Mouse (Mus musculus): ENCODE measurements around the gene Sorl1. TPM values are rescaled to one million over a fixed set of nuclear protein-coding genes. Genes with fewer than 3 reads are reported as not detected.

Sorl1 gene
- polyA plus RNA-seq, 1 experiment from 2014 or later: 5.4 TPM

DNA sequence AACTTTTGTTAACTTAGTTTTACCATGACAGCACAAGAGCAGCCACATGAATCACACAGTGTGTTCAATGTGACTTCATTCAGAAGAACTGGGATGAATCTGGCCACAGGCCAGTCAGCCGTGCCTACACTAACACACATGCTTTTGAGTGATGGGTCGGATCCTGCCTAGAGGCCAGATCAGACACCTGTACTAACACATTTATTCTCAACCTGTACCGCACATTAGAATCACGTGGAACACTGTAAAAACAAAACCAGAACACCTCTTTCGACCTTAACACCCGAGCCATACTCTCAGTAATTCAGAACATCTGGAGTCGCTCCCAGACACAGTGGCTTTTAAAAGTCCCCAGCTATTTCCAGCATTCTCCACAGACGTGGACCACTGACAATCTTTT, 119.0 kb downstream of the Sorl1 start:
- peaks cover 20% of the 10 kb centered on the region for H3K4me1 ChIP-seq
- H3K4me3 ChIP-seq: no peak overlapping the region
- 10% methylated on average over 8 of the region's 8 CpGs for WGBS
- H3K9ac ChIP-seq: no peak overlapping the region
- no peak overlapping the region for H3K27ac ChIP-seq
- no peaks in the 10 kb centered on the region for H3K9me3 ChIP-seq
- H3K36me3 ChIP-seq: 0 out of 2 replicates have a peak, but pooled peaks cover 7% of the 10 kb centered on the region
- H3K4me2 ChIP-seq (replicated peaks): peak overlapping the region; percentile 27; the same call in 1 of the 2 replicates
- H3K27me3 ChIP-seq: 0 out of 2 replicates have a peak, but pooled peaks cover 5% of the 10 kb centered on the region
- peak; percentile 78 for ATAC-seq (ENCODE audit: low FRiP score, low read depth)

DNA sequence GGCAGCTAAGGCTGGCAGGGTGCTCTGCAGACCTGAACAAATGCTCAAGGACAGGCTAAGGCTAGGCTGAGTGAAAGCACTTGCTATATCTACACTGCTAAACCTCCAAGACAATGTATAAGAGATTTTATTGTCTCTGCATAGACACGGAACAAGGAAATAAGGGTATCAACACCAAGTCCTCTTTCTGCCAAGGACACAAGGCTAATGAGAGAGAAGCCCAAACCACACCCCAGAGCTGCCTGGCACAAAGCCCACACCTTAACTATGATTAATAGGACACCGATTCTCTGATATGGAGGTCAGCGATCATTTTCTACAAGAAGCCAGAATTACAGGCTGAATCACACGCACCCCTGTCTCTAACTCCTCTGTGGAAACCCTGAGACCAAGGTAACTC, 120.0 kb downstream of the Sorl1 start:
- ATAC-seq (ENCODE audit: low FRiP score, low read depth): no peak
- WGBS: 85% methylated on average over 4 of the region's 4 CpGs

DNA sequence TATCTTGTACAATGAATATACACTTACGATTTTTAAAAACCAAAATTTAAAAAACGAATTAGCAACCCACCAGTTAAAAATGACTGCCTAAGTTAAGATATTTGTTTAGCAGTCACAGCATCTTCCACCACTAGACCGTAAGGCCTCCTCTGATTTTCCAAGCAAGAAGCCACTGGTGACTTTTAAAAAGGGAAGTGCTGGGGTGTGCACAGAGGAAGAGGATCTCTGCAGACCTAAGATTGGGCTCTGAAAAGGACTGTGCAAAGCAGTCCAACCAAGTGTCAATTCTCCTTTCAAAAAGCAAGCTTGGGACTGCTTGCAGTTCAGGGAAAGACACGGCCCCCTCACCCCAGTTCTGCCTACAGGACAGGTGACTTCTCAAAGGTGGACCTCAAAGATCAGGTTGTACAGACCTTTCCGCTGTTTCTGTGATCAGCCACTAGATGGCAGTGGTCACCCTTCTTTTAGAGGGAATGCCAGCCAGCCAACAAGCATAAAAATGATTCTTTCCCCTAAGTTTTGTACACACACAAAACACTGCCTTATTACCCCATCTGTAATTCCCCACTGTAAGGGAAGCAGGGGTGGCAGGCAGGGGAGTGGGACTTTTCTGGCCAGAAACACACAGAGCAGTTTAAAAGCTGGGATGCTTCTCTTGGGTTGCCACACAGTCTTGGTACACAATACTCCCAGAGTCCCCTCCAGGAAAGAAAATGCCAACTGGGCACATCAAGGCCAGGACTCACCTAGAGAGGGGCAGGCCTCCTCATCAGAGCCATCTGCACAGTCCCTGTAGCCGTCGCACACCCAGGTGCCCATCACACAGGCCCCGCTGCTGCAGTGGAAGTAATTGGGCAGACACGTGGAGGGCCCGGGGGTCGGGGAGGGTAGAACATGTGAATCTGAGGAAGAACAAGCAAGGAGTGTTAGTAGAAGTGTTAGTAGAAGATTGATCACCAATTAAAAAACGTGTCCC, 124.3 kb downstream of the Sorl1 start:
- H3K4me2 ChIP-seq (replicated peaks): no peak overlapping the region
- H3K4me1 ChIP-seq: peaks cover 14% of the 10 kb centered on the region
- H3K4me3 ChIP-seq: no peak overlapping the region
- no peak overlapping the region for H3K9ac ChIP-seq
- 0 out of 2 replicates have a peak, but pooled peaks cover 7% of the 10 kb centered on the region for H3K36me3 ChIP-seq
- 59% methylated on average over 12 of the region's 12 CpGs for WGBS
- 0 out of 2 replicates have a peak, but pooled peaks cover 5% of the 10 kb centered on the region for H3K27me3 ChIP-seq
- H3K9me3 ChIP-seq: no peaks in the 10 kb centered on the region
- no peak overlapping the region for H3K27ac ChIP-seq
- ATAC-seq (ENCODE audit: low FRiP score, low read depth): 0 out of 2 replicates have a peak, but pooled peaks have one; percentile 24

More for the DNA sequence above, 120.0 kb downstream of the Sorl1 start:
- no peaks in the 10 kb centered on the region for H3K9me3 ChIP-seq
- H3K4me2 ChIP-seq (replicated peaks): no peak overlapping the region
- H3K4me3 ChIP-seq: no peak overlapping the region
- peaks cover 23% of the 10 kb centered on the region for H3K4me1 ChIP-seq
- H3K27me3 ChIP-seq: 0 out of 2 replicates have a peak, but pooled peaks cover 5% of the 10 kb centered on the region
- H3K27ac ChIP-seq: no peak overlapping the region
- H3K36me3 ChIP-seq: 0 out of 2 replicates have a peak, but pooled peaks cover 7% of the 10 kb centered on the region
- H3K9ac ChIP-seq: no peak overlapping the region

DNA sequence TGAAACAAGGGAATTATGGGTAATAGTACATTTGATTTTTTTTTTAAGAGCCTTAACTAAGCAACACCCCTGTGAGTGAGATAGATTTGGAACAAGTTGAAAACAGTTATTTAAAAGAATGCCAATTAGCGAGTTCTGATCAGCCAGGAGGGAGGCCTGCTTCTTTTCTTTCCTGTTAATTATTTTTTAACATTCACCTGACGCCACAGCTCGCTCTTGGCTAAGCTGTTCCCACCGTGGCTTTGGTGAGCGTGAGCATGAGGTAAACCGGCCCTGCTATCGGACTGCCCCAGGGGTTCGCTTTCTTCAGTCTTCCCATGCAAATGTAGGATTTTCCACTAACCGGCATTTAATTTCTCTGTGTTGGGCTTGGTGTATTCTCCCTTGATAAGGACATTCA, 128.8 kb downstream of the Sorl1 start:
- Histone ChIP-seq H3K9ac (no peak overlapping the region), H3K9me3 (no peaks in the 10 kb centered on the region), H3K4me3 (no peak overlapping the region), H3K4me2 (replicated peaks) (no peak overlapping the region), H3K36me3 (0 out of 2 replicates have a peak, but pooled peaks cover 4% of the 10 kb centered on the region), H3K27ac (no peak overlapping the region), H3K4me1 (peaks cover 7% of the 10 kb centered on the region; the same call in 1 of the 2 replicates), H3K27me3 (no peaks in the 10 kb centered on the region)
- no peak for ATAC-seq (ENCODE audit: low FRiP score, low read depth)
- 76% methylated on average over 9 of the region's 9 CpGs for WGBS

DNA sequence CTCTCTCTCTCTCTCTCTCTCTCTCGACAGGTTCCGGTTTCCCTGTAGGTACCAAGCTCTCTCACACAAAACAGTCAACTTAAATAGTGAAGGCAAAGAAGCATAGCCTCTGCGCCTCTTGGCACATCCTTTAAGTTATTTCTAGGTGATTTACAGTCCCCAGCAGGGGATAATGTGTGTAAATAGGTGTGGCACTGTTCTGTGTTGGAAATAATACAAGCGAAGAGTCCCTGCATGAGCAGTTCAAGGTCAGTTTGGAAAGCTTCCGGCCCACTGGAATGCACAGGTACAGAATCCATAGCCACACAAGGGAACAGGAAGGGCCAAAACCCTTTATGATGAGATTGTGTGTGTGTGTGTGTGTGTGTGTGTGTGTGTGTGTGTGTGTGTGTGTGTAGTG, 130.3 kb downstream of the Sorl1 start:
- ATAC-seq (ENCODE audit: low FRiP score, low read depth): no peak
- no peak overlapping the region for H3K4me3 ChIP-seq
- WGBS: 89% methylated on average over 5 of the region's 5 CpGs

DNA sequence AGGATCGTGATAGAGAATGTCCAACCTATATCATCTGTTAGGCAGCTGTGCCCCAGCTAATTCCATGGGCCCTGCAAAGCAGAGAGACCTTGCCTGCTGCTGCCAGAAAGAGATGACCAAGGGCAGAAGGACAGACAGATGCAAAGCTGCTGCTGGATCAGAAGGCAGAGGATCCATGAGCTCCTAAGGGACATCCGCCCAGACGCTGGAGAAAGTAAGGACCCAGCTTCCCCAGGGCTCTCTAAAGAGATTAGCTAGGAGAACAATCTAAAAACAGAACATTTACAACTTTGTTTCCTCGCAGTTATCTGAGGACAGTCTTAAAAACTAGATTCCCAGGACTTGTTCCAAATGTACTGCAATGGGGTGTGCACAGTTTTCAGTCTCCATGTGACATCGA, 131.3 kb downstream of the Sorl1 start:
- Histone ChIP-seq H3K4me2 (replicated peaks) (no peak overlapping the region), H3K4me3 (no peak overlapping the region), H3K9ac (no peak overlapping the region), H3K27me3 (no peaks in the 10 kb centered on the region), H3K4me1 (0 out of 2 replicates have a peak, but pooled peaks cover 2% of the 10 kb centered on the region), H3K9me3 (no peaks in the 10 kb centered on the region), H3K27ac (no peak overlapping the region), H3K36me3 (0 out of 2 replicates have a peak, but pooled peaks cover 4% of the 10 kb centered on the region)
- 86% methylated on average over 5 of the region's 5 CpGs for WGBS
- no peak for ATAC-seq (ENCODE audit: low FRiP score, low read depth)

More for the DNA sequence above, 130.3 kb downstream of the Sorl1 start:
- H3K4me2 ChIP-seq (replicated peaks): no peak overlapping the region
- no peaks in the 10 kb centered on the region for H3K9me3 ChIP-seq
- H3K4me1 ChIP-seq: 0 out of 2 replicates have a peak, but pooled peaks cover 2% of the 10 kb centered on the region
- H3K9ac ChIP-seq: no peak overlapping the region
- 0 out of 2 replicates have a peak, but pooled peaks cover 4% of the 10 kb centered on the region for H3K36me3 ChIP-seq
- H3K27me3 ChIP-seq: no peaks in the 10 kb centered on the region
- H3K27ac ChIP-seq: no peak overlapping the region

DNA sequence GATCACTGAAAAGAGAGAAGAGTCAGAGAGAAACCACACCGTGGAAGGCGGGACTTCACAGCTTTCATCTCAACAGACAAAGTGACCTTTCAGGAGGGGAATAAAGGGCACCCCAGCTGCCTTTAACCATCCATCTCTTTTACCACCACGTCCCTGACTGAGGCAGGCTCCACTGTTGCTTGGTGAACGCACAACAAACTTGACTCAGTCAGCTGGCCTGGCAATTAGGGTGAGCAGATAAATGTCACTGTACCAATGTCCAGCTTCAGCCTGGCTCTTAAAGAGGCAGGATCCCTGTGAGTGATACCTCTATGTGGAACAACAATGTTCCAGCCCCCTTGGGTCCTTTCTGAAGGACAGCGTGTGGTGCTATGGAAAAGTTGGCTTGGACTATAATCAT, 138.5 kb downstream of the Sorl1 start:
- Histone ChIP-seq H3K27me3 (no peaks in the 10 kb centered on the region), H3K36me3 (peaks cover 19% of the 10 kb centered on the region), H3K27ac (no peak overlapping the region), H3K9me3 (no peaks in the 10 kb centered on the region), H3K4me2 (replicated peaks) (no peak overlapping the region), H3K4me1 (peaks cover 16% of the 10 kb centered on the region), H3K4me3 (no peak overlapping the region), H3K9ac (no peak overlapping the region)
- no peak for ATAC-seq (ENCODE audit: low FRiP score, low read depth)
- 60% methylated on average over 5 of the region's 5 CpGs for WGBS

DNA sequence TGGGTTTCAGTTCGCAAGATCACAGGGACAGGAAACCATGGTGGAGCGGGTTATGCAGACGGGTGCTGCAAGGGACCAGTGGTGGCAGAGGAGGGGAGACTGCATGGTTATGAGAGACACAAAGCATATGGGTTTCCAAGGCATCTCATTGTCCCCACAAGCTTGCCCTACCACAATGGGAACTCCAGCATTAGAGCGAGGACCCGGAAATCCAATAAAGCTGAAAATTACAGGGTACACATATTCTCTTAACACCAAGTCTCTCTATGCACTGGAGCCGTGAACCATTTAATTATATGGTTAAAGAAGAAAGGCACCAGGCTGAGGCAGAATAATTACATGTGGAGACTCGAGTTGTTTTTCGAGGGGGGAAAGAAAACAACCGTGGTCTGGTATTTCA, 139.0 kb downstream of the Sorl1 start:
- no peak overlapping the region for H3K4me3 ChIP-seq
- H3K9me3 ChIP-seq: no peaks in the 10 kb centered on the region
- ATAC-seq (ENCODE audit: low FRiP score, low read depth): no peak
- no peak overlapping the region for H3K9ac ChIP-seq
- no peak overlapping the region for H3K27ac ChIP-seq
- no peak overlapping the region for H3K4me2 ChIP-seq (replicated peaks)
- H3K36me3 ChIP-seq: peaks cover 19% of the 10 kb centered on the region
- H3K27me3 ChIP-seq: no peaks in the 10 kb centered on the region
- H3K4me1 ChIP-seq: peaks cover 16% of the 10 kb centered on the region
- WGBS: 59% methylated on average over 9 of the region's 9 CpGs

DNA sequence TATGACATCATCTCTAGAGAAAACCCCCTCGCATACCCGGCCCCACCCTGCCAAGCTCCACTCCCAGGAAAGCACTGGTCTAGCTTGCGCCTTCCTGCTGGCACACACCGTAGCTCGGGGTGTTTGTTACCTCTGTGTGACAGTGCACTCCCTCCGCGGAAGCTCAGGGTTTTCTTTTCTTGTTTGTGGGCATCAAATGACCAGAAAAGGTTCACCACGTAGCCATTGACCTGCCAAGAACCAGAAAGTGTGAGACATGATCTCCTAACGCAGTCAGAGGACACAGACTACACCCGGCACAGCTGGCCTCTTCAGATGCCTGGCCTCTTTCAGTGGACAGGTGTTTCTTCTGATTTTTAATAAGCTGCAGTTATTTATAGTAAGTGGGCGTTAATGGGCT, 139.8 kb downstream of the Sorl1 start:
- H3K27me3 ChIP-seq: no peaks in the 10 kb centered on the region
- no peak for ATAC-seq (ENCODE audit: low FRiP score, low read depth)
- no peak overlapping the region for H3K9ac ChIP-seq
- 77% methylated on average over 11 of the region's 11 CpGs for WGBS
- peaks cover 16% of the 10 kb centered on the region for H3K4me1 ChIP-seq
- H3K4me2 ChIP-seq (replicated peaks): no peak overlapping the region
- no peak overlapping the region for H3K27ac ChIP-seq
- H3K4me3 ChIP-seq: no peak overlapping the region
- H3K36me3 ChIP-seq: peaks cover 19% of the 10 kb centered on the region
- no peaks in the 10 kb centered on the region for H3K9me3 ChIP-seq

DNA sequence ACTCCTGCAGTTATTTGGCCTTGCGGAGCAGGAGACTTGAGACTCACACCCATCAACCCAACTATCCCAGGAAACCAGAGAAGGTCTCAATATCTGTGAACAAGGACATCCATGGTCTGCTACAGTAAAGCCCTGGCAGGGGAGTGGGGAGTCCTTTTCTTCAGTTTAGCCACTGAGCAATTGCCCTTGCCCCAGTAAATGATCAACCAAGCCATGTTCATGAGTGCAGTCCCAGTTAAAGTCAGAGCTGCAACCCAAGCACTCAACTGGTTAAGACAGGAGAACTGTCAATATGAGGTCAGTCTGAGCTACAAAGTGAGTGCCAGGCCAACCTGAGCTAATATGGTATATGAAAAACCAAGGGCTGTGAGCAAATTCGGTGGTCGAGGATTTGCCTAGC, 140.8 kb downstream of the Sorl1 start:
- Histone ChIP-seq H3K4me2 (replicated peaks) (no peak overlapping the region), H3K9ac (no peak overlapping the region), H3K4me3 (no peak overlapping the region), H3K27ac (no peak overlapping the region), H3K27me3 (no peaks in the 10 kb centered on the region), H3K4me1 (peaks cover 16% of the 10 kb centered on the region), H3K9me3 (no peaks in the 10 kb centered on the region), H3K36me3 (peaks cover 19% of the 10 kb centered on the region)
- WGBS: 95% methylated on average over 3 of the region's 3 CpGs
- ATAC-seq (ENCODE audit: low FRiP score, low read depth): no peak

DNA sequence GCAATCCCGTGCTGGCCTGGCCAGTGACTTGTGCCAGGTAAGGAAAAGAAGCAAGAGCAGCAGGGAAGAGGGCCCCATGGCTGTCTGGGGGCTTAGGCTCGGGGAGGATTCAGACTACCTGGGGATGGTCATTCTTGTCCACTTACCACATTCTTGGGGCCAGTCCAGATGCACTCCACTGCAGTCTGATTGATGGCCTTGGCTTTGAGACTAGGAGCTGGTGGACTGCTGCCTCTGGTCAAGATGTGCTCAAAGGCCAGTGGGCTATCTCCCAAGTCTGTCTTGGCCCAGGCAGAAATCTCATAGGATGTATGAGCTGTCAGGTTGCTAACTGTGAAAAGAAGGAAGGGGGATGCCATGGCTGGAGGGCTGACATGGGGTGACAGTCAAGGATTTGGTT, 141.3 kb downstream of the Sorl1 start:
- WGBS: 75% methylated on average over 2 of the region's 2 CpGs
- H3K9ac ChIP-seq: no peak overlapping the region
- no peak overlapping the region for H3K27ac ChIP-seq
- H3K27me3 ChIP-seq: no peaks in the 10 kb centered on the region
- H3K4me3 ChIP-seq: no peak overlapping the region
- 0 out of 2 replicates have a peak, but pooled peaks cover 1% of the 10 kb centered on the region for H3K9me3 ChIP-seq
- no peak for ATAC-seq (ENCODE audit: low FRiP score, low read depth)
- peaks cover 23% of the 10 kb centered on the region for H3K36me3 ChIP-seq
- peaks cover 16% of the 10 kb centered on the region for H3K4me1 ChIP-seq
- H3K4me2 ChIP-seq (replicated peaks): no peak overlapping the region

DNA sequence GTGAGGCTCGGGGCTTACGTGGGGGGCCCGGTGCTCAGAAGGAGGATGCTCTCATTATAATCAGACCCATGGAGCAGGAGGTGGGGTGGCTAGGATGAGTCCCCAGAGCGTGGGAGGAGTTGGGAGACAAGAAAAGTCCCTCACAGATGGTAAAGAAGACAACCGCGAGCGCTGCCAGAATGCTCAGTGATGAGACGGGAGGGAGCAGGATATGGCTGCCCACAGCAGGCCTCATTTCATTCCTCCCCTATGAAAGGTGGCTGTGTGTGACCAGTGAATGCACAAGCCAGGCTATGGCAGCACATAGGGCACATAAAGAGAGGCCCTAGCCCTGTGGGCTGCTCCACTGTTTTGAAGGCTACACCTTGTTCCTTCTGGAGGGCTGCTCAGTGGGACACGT, 142.1 kb downstream of the Sorl1 start:
- no peak for ATAC-seq (ENCODE audit: low FRiP score, low read depth)
- H3K9ac ChIP-seq: no peak overlapping the region
- H3K4me1 ChIP-seq: peaks cover 16% of the 10 kb centered on the region
- no peak overlapping the region for H3K4me3 ChIP-seq
- peaks cover 28% of the 10 kb centered on the region for H3K36me3 ChIP-seq
- WGBS: 83% methylated on average over 9 of the region's 9 CpGs
- H3K27me3 ChIP-seq: no peaks in the 10 kb centered on the region
- H3K9me3 ChIP-seq: 0 out of 2 replicates have a peak, but pooled peaks cover 6% of the 10 kb centered on the region
- no peak overlapping the region for H3K27ac ChIP-seq
- H3K4me2 ChIP-seq (replicated peaks): no peak overlapping the region
